Mouse (Mus musculus) heart, postnatal 0 days (tissue): ENCODE results near the gene Mpzl2.

Source experiments
- CTCF ChIP-seq: IDR thresholded peaks from 2 replicates; pipeline ENCODE4 v1.5.1; 2016; ENCODE audit warnings: antibody characterized with exemption, control low read depth, low read depth
- EP300 ChIP-seq: IDR thresholded peaks from 2 replicates; pipeline ENCODE4 v1.6.1; 2016; ENCODE audit warnings: antibody characterized with exemption, low read depth

- TF ChIP-seq CTCF (no peak), EP300 (no peak)
Observed at GRCm38 (mm10) chr9:45032261-45032660, 7.3 kb upstream of the Mpzl2 start.
